In the genomic region with DNA sequence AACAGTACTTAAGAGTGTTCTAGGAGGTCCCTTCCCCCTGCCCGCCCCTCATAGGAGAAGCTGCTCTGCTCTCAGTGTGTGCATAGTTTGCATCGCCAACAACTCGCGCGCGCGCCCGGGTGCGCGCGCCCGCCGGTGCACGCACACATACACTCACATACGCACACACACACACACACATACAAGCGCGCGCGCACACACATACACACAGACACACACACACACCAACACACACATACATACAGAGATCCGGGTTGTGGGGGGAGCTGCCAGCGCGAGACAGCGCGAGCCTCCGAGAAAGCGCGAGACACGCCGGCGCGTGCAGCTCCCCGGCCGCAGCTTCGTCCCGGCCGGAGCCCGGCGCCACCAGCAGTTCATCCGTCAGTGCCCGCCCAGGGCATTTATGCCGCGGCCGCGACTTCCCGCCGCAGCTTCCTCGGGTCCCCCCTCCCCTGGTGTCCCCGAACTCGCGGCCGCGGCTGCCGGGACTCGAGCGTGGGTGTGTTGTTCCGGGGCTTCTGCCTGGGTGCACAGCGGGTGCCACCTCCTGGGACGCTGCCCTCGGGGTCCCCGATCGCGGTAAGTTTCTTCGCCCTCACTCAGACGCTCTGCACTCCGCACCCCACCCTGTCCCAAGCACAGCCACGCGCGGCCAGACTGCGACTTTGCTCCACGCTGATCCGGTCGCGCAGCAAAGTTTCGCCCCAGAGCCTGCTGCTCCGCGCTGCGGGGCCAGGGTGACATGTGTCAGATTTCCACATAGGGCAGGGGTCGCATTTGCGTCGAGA, we compare ENCODE assay signal across 8 mouse cellular contexts. TPM values are rescaled to one million over a fixed set of nuclear protein-coding genes. Genes with fewer than 3 reads are reported as not detected.
DNase-seq lines count a peak whose midpoint lies in the region; ATAC-seq lines count a peak whose summit lies in the region.

A gene (plus strand): TSS at position 167 of the 788 bp plus-strand sequence.

- peak; percentile 78 for ATAC-seq in forebrain, embryonic 13.5 days
- peak; percentile 59 for ATAC-seq in megakaryocyte progenitor cell, adult 5-6 weeks (replicated peaks; ENCODE audit: poor library complexity)
- ATAC-seq in stomach, embryonic 15.5 days (ENCODE audit: insufficient read depth, low FRiP score, low read depth): peak; percentile 65

- peaks cover 40% of the 10 kb centered on the region for H3K4me1 ChIP-seq in forebrain, embryonic 13.5 days
- peaks cover 21% of the 10 kb centered on the region for H3K4me1 ChIP-seq in stomach, embryonic 15.5 days

- intact Hi-C loops in heart, postnatal 14 days (cut with DNase I): loop anchor here (5.0 kb wide), 1 partner anchor 511 kb away; no protein-coding TSS in a partner anchor
- intact Hi-C loops in left cerebral cortex, postnatal 10 days (cut with DNase I): loop anchor here (5.0 to 10.0 kb wide), 2 partner anchors 286 to 1643 kb away; no protein-coding TSS in a partner anchor

- peak within 1 kb of the TSS; percentile 76 for H3K4me3 ChIP-seq in forebrain, embryonic 13.5 days
- peak within 1 kb of the TSS; percentile 71 for H3K4me3 ChIP-seq in stomach, embryonic 15.5 days (replicated peaks)

- peak within 1 kb of the TSS; percentile 79 for H3K9ac ChIP-seq in forebrain, embryonic 13.5 days
- H3K9ac ChIP-seq in stomach, embryonic 15.5 days: peak within 1 kb of the TSS; percentile 78

- H3K27me3 ChIP-seq in forebrain, embryonic 13.5 days: no peaks in the 10 kb centered on the region
- H3K27me3 ChIP-seq in stomach, embryonic 15.5 days (replicated peaks): no peaks in the 10 kb centered on the region

- WGBS in forebrain, embryonic 13.5 days: 0% methylated on average over 72 of the region's 80 CpGs
- WGBS in stomach, embryonic 15.5 days: under 1% methylated on average over 76 of the region's 80 CpGs

- H3K27ac ChIP-seq in forebrain, embryonic 13.5 days: peak within 1 kb of the TSS; percentile 90
- H3K27ac ChIP-seq in stomach, embryonic 15.5 days: peak within 1 kb of the TSS; percentile 91

- peak within 1 kb of the TSS; percentile 93 for H3K4me2 ChIP-seq in forebrain, embryonic 13.5 days
- H3K4me2 ChIP-seq in stomach, embryonic 15.5 days: peak within 1 kb of the TSS; percentile 77

- no peaks in the 10 kb centered on the region for H3K36me3 ChIP-seq in forebrain, embryonic 13.5 days (ENCODE audit: poor library complexity, severe bottlenecking)
- H3K36me3 ChIP-seq in stomach, embryonic 15.5 days: no peaks in the 10 kb centered on the region

- DNase-seq in cerebellum, postnatal 14 days: peak; percentile 68 to 72
- DNase-seq in cerebellum, adult 9-11 months: no peak
- peak; percentile 53 for DNase-seq in adrenal gland, adult 2 months
- peak; percentile 46 to 64 for DNase-seq in heart, postnatal 14 days
- DNase-seq in left cerebral cortex, postnatal 10 days (ENCODE audit: extremely low spot score in 1 of 2, low spot score in 2 of 2): peak; percentile 14 to 74

- no peaks in the 10 kb centered on the region for H3K9me3 ChIP-seq in forebrain, embryonic 13.5 days (replicated peaks)
- no peaks in the 10 kb centered on the region for H3K9me3 ChIP-seq in stomach, embryonic 15.5 days

RNA-seq across cellular contexts. Expression of the gene that starts here (rescaled TPM):
- total RNA-seq in adrenal gland, adult 2 months (2021): 1 to 10 TPM; 4.9 to 6.0 TPM
- 2.4 and 2.9 TPM in 2 replicates for polyA plus RNA-seq in adrenal gland, adult 2 months (2012; rRNA removed)
- 28.3 and 30.2 TPM in 2 replicates for polyA plus RNA-seq in forebrain, embryonic 13.5 days (2015; fragmentation: Nextera tagmentation; extraction: Ambion mirVana)
- 1 to 10 TPM; 1.8 to 3.0 TPM for total RNA-seq in heart, postnatal 14 days (2021)
- total RNA-seq in left cerebral cortex, postnatal 10 days (2021): 10 to 100 TPM; 12.3 to 18.6 TPM
- not detected in 2 replicates for total RNA-seq in megakaryocyte progenitor cell, adult 5-6 weeks (2015)
- total RNA-seq in megakaryocyte progenitor cell, adult 5-6 weeks (2017): not detected in 2 replicates
- 30.2 and 34.6 TPM in 2 replicates for polyA plus RNA-seq in stomach, embryonic 15.5 days (2015; fragmentation: Nextera tagmentation; extraction: Ambion mirVana)

Comparison
In these comparisons a context has a peak if more than half of its experiments do, and no peak if none do; other contexts are left out.
1. Peak in ATAC-seq in megakaryocyte progenitor cell, adult 5-6 weeks; RNA of the gene not detected or under 1 TPM.